Mouse (Mus musculus) hindbrain, embryonic 16.5 days (tissue): ENCODE data around the gene Ccl27b. TPM values are rescaled to one million over a fixed set of nuclear protein-coding genes. Genes with fewer than 3 reads are reported as not detected.
A peak's percentile ranks its signal among the peaks of the same experiment; 100 is the strongest.
"Not testable (repeated sequence)": the region's sequence is repeated elsewhere in the genome, so short reads cannot be mapped to it uniquely, and the experiment has no call there.

ENCODE experiments used
- ATAC-seq: fragments of 200-750 bp; cut with Nextera tagmentation; 2 replicates; pipeline ENCODE4 v1.8.0; 2017; ENCODE audit warnings: moderate TSS enrichment, moderate library complexity
- H3K27ac ChIP-seq: fragments of 300-500 bp; sonication (generic); 2 replicates; pipeline ENCODE4 v1.5.1; 2014; ENCODE audit warnings: low read depth, mild to moderate bottlenecking, control low read depth, low read length, moderate library complexity
- H3K27me3 ChIP-seq: fragments of 300-500 bp; sonication (generic); replicated peaks from 2 replicates; pipeline ENCODE4 v1.6.1; 2014; ENCODE audit warnings: low read length; ENCODE audit not compliant: control insufficient read depth, insufficient read depth
- H3K36me3 ChIP-seq: fragments of 300-500 bp; sonication (generic); 2 replicates; pipeline ENCODE4 v1.6.1; 2014; ENCODE audit warnings: mild to moderate bottlenecking, low read length, moderate library complexity, mixed read lengths; ENCODE audit not compliant: control insufficient read depth, insufficient read depth
- H3K4me1 ChIP-seq: fragments of 300-500 bp; sonication (generic); 2 replicates; pipeline ENCODE4 v1.6.1; 2014; ENCODE audit warnings: low read depth, low read length; ENCODE audit not compliant: control insufficient read depth, insufficient read depth
- H3K4me2 ChIP-seq: fragments of 300-500 bp; sonication (generic); 2 replicates; pipeline ENCODE4 v1.6.1; 2014; ENCODE audit warnings: mild to moderate bottlenecking, low read length, control low read depth, moderate library complexity
- H3K4me3 ChIP-seq: fragments of 300-500 bp; sonication (generic); 2 replicates; pipeline ENCODE4 v1.5.1; 2014; ENCODE audit warnings: mild to moderate bottlenecking, low read length, control low read depth, moderate library complexity
- H3K9ac ChIP-seq: fragments of 300-500 bp; sonication (generic); 2 replicates; pipeline ENCODE4 v1.6.1; 2014; ENCODE audit warnings: low read depth, mild to moderate bottlenecking, control low read depth, low read length, moderate library complexity
- H3K9me3 ChIP-seq: fragments of 300-500 bp; sonication (generic); 2 replicates; pipeline ENCODE4 v1.6.1; 2014; ENCODE audit warnings: mild to moderate bottlenecking, low read length, moderate library complexity; ENCODE audit not compliant: control insufficient read depth
- WGBS: fragments of 180-500 bp; shearing (Covaris S2); extraction: QIAGEN DNeasy Blood & Tissue Kit; methylation state at CpG from one replicate; pipeline ENCODE4 v1.1.7; 2014; 5-methylcytosine and 5-hydroxymethylcytosine counted together
- polyA plus RNA-seq: library from polyadenylated mRNA; unstranded; fragments of >200 nt; fragmentation: Nextera tagmentation; extraction: Ambion mirVana; gene quantifications from 2 replicates; pipeline ENCODE4 v1.2.1, GENCODE M21; 2015

The Ccl27b gene
- not detected in 2 replicates for polyA plus RNA-seq

DNA sequence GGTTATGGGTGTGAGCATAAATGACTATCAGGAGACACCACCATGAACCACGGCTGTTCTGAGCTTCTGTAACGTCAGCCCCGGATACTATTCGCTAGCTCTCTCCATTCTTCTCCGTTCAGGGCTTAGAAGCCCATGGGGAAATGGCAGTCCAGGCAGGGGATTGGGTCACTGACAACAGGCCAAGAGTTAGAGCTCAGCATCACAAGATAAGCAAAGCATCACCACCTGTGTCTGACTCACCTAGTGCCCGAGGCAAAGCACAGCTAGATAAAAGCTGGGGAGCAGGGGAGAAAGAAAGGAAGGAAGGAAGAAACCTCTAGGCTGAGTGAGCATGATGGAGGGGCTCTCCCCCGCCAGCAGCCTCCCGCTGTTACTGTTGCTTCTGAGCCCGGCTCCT lies at the start of gene Ccl27b:
Gene Ccl27b (plus strand): TSS at position 301 of the 400 bp plus-strand sequence.
- WGBS, result no CpG with 5 or more reads among the region's 9 CpGs
- not testable (repeated sequence) for H3K9ac ChIP-seq, H3K36me3 ChIP-seq

DNA sequence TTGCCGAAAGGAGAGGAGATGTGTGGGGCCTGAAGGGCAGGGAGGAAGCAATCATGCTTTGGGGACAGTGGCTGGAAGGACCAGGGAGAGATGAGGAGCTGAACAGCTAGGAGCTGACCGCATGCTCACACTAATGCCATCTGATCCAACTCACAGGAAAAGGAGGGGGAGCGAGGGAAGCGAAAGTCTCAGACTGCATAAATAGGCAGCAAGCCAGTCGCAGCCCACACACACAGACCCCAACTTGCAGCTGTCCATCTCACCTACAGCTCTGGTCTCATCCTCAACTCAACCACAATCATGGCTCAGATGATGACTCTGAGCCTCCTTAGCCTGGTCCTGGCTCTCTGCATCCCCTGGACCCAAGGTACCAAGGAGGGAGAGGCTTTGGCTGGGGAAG lies 43.2 kb upstream of the Ccl27b start, which contains the start of gene Gm10591:
Gene Gm10591 (plus strand): TSS at position 301 of the 400 bp plus-strand sequence.
- not testable (repeated sequence) for H3K9ac ChIP-seq, H3K27me3 ChIP-seq, H3K4me3 ChIP-seq, H3K4me1 ChIP-seq, H3K4me2 ChIP-seq, H3K36me3 ChIP-seq, H3K9me3 ChIP-seq, ATAC-seq, H3K27ac ChIP-seq
- WGBS, result no CpG with 5 or more reads among the region's 5 CpGs

More for the DNA sequence above, at the start of gene Ccl27b:
- not testable (repeated sequence) for H3K4me3 ChIP-seq, ATAC-seq, H3K9me3 ChIP-seq, H3K27ac ChIP-seq, H3K27me3 ChIP-seq, H3K4me2 ChIP-seq, H3K4me1 ChIP-seq

DNA sequence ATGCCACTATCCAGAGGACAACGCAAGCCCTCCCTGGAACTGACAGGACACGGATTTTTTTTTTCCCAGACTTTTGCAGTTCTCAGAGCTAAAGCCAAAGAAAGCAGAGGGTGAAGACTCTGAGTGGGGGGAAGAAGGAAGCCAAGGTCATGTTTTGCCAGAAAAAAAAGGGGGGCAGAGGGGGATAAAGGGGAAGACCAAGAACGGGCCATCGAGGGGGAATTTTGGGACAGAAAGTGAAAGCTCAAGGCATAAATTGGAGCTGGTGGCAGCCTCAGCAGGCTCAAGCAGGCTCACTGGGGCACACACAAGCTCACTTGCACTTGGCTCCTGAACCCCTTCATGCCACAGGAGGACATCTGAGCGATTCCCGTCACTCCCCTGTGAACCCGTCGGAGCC lies 25.6 kb upstream of the Ccl27b start, which contains the start of gene Gm2564:
Gene Gm2564 (plus strand): TSS at position 301 of the 400 bp plus-strand sequence.
- not testable (repeated sequence) for ATAC-seq, H3K9ac ChIP-seq

DNA sequence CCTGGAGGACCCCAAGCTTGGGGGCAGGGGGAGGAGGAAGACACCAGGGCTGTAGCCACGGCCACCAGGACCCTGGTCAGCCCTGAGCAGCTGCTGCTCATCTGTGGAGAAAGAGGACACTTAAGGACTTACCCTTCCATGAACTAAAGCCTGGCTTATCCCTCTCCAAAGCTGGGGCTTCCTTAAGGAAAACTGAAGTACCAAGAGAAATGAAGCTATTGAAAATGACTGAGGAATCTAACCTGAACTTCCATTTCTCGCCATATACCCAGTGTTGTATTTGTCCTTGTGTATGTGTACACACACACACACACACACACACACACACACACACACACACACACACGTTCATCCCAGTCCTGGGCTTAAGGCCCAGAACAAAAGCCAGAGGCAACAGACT lies 6.7 kb downstream of the Ccl27b start, which contains the start of gene Il11ra2:
Gene Il11ra2 (minus strand): TSS at position 101 of the 400 bp plus-strand sequence.
- no CpG with 5 or more reads among the region's 3 CpGs for WGBS
- not testable (repeated sequence) for H3K4me1 ChIP-seq, H3K9ac ChIP-seq, H3K27me3 ChIP-seq, H3K36me3 ChIP-seq, H3K27ac ChIP-seq, H3K9me3 ChIP-seq, ATAC-seq, H3K4me2 ChIP-seq, H3K4me3 ChIP-seq

More for the DNA sequence above, 25.6 kb upstream of the Ccl27b start, which contains the start of gene Gm2564:
- H3K4me2 ChIP-seq, H3K27ac ChIP-seq, H3K36me3 ChIP-seq, H3K9me3 ChIP-seq, H3K4me1 ChIP-seq, H3K27me3 ChIP-seq, H3K4me3 ChIP-seq: not testable (repeated sequence)
- WGBS, result no CpG with 5 or more reads among the region's 8 CpGs

DNA sequence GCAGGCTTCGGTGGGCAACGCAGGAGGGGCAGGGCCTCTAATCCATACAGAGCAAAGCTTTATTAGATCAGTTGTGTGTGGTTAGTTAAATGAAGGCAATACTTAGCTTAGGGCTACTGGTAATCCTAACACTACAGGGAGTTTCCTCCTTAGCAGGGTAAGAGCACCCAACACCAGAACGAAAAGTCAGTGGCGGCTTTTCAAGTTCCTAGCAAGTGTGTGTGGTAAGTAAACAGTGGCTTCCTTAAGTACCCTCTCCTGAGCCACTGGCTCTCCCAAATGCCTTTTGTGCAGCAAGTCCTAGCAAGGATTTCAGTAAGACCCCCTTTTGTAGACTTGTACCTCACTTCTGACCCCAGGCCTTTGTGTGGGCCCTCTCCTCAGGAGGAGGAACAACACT lies 20.4 kb downstream of the Ccl27b start:
- not testable (repeated sequence) for H3K9ac ChIP-seq, H3K9me3 ChIP-seq, H3K27ac ChIP-seq, H3K36me3 ChIP-seq, ATAC-seq, H3K27me3 ChIP-seq, H3K4me1 ChIP-seq, H3K4me3 ChIP-seq, H3K4me2 ChIP-seq
- WGBS, result no CpG with 5 or more reads among the region's 4 CpGs

DNA sequence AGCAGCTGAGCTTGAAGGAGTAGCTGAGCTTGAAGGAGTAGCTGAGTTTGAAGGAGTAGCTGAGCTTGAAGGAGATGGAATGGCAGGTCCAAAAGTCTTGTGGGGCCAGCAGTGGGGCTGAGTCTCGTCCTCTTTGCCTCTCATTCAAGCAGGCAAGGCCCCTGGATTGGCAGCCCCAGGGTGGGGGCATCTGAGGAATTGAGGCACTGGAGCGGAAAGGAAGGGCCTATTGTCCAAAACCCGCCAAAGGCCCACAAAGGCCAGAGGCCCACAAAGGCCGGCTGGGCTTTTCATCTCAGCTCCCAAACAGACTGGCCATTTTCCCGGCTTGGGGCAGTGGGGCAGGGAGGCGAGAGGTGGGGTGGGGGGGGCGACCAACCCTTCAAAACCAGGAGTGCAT lies 24.3 kb downstream of the Ccl27b start:
- not testable (repeated sequence) for H3K9ac ChIP-seq, H3K4me3 ChIP-seq, H3K4me2 ChIP-seq, H3K4me1 ChIP-seq, H3K27me3 ChIP-seq, H3K27ac ChIP-seq, H3K36me3 ChIP-seq, ATAC-seq, H3K9me3 ChIP-seq
- WGBS, result no CpG with 5 or more reads among the region's 7 CpGs

DNA sequence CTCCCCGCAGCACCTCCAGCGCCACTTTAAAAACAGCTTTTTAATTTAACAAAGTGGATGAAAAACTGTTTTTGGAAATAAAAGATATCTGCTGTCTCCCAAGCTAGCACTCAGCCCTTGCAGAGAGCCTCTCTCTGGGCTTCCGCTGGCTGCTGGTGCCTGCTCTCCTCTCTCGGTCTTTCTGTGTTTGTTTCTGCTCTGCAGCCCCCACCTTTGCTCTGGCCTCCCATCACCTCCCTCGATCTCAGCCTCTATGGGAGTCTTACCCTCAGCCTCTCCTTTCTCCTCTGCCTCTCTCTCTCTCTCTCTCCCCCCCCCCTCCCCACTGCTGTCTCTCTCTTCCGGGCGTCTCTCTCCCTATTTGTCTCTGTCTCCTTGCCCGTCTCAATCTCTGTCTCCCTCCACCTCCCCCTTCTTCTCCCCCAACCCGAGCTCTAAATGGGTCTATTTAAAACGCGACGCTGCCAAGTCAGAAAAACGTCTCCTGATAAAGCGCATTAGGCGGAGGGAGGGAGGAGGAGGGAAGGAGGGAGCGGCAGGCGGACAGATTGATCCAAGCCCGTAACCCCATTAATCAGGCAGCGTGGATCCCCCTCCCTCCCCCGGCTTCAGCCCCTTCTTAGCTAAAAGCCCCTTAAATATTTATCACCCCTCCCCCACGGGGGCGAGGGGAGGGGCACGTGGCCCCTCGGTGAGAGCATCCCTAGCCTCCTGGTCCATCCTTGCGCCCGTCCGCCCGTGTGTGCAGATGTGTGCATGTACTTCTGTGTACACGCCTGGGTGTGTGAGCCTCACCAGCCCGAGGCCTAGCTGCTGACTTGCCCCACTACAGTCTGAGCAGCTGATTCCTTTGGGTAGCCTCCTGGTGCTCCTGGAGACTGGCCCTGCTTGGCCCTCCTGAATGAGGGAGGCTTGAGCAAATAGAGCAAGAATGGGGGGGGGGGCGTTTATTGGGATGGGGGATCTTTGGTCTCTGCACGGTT lies 25.6 kb downstream of the Ccl27b start:
- not testable (repeated sequence) for H3K4me2 ChIP-seq, H3K4me3 ChIP-seq, H3K27me3 ChIP-seq, H3K9me3 ChIP-seq, H3K27ac ChIP-seq, H3K4me1 ChIP-seq, H3K36me3 ChIP-seq, H3K9ac ChIP-seq
- ATAC-seq, result peak; percentile 42; the same call in 1 of the 2 replicates
- WGBS, result no CpG with 5 or more reads among the region's 32 CpGs

DNA sequence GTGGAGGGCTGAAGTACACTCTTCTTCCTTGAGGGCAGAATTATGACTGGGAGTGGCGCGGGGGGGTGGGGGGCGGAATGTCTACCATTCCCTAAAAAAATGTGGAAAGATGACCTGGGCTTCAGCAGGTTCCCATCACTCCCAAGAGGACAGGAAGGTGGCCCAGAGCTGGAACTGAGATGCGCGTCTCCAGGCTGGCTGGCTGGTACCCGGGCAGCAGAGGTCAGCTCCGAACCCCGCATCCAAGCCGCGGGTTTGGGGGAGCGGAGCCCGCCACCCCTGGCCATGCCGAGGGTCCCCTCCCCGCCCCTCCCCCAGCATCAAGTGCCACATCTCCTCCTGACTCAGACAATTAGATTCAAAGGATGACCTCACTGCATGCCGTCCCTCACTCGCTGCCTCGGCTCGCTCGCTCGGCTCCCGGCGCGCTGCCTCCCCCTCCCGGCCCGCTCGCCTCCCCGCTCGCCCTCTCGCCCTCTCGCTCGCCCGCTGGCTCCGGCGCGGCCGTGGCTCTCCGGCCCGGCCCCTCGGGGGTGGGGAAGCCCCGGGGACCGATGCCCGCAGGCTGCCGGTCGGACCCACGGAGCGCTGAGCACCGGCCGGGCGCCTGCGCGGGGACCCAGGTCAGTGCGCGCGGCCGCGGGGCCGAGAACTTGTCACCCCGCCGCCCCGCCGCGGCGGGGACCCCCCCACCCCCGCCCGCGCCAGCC lies 26.6 kb downstream of the Ccl27b start:
- not testable (repeated sequence) for H3K27ac ChIP-seq, H3K4me1 ChIP-seq, H3K27me3 ChIP-seq, H3K9me3 ChIP-seq, H3K4me3 ChIP-seq, H3K9ac ChIP-seq, H3K36me3 ChIP-seq, H3K4me2 ChIP-seq
- no CpG with 5 or more reads among the region's 66 CpGs for WGBS
- ATAC-seq, result peak; percentile 56

DNA sequence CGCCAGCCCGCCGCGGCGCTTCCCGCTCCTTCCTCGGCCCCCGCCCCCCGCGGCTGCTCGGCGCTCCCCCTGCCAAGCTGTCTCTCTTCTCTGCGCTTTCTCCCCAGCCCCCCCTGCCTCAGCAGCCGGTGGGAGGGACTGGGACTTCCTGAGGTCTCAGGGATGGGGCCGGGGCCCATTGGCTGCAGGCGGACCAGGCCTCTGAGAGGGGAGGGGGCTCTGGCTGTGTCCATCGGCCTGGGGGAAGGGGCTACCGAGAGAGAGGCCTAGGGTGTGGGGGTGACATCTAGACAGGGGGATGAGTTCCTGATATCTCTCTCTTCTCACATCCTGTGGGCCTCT lies 27.1 kb downstream of the Ccl27b start:
- not testable (repeated sequence) for H3K27ac ChIP-seq, H3K9me3 ChIP-seq, H3K27me3 ChIP-seq, H3K4me2 ChIP-seq, H3K4me3 ChIP-seq, H3K9ac ChIP-seq, H3K36me3 ChIP-seq, H3K4me1 ChIP-seq
- ATAC-seq, result peak; percentile 79
- no CpG with 5 or more reads among the region's 18 CpGs for WGBS
